Mouse (Mus musculus): ENCODE data around the gene Bend7. TPM values are rescaled to one million over a fixed set of nuclear protein-coding genes. Genes with fewer than 3 reads are reported as not detected.

The Bend7 gene
- polyA plus RNA-seq, 1 experiment: 1.5 TPM

- no peak overlapping the region for H3K4me3 ChIP-seq (ENCODE audit: insufficient read depth, low read length)
- TF ChIP-seq POLR2A (IDR thresholded peaks at IDR 0.05; ENCODE audit: extremely low read depth, insufficient read depth, low read length) (no peak), CTCF (IDR thresholded peaks at IDR 0.05; ENCODE audit: extremely low read depth, insufficient read depth, low read length) (no peak)
- no peak overlapping the region for H3K27ac ChIP-seq (ENCODE audit: insufficient read depth, low read length)
- H3K4me1 ChIP-seq (ENCODE audit: control insufficient read depth, insufficient read depth, low read length): no peaks in the 10 kb centered on the region
Measured at GRCm38 (mm10) chr2:4802395-4803176, 85.0 kb downstream of the Bend7 start.

- Histone ChIP-seq H3K4me3 (ENCODE audit: insufficient read depth, low read length) (no peak overlapping the region), H3K4me1 (ENCODE audit: control insufficient read depth, insufficient read depth, low read length) (no peaks in the 10 kb centered on the region), H3K27ac (ENCODE audit: insufficient read depth, low read length) (no peak overlapping the region)
- TF ChIP-seq POLR2A (IDR thresholded peaks at IDR 0.05; ENCODE audit: extremely low read depth, insufficient read depth, low read length) (no peak), CTCF (IDR thresholded peaks at IDR 0.05; ENCODE audit: extremely low read depth, insufficient read depth, low read length) (no peak)
Measured at GRCm38 (mm10) chr2:4816308-4816707, 98.7 kb downstream of the Bend7 start.

GRCm38 (mm10) chr2:4817678-4818077, 100.0 kb downstream of the Bend7 start:
- H3K4me3 ChIP-seq (ENCODE audit: insufficient read depth, low read length): no peak overlapping the region
- no peak for TF ChIP-seq POLR2A (IDR thresholded peaks at IDR 0.05; ENCODE audit: extremely low read depth, insufficient read depth, low read length)
- no peak for TF ChIP-seq CTCF (IDR thresholded peaks at IDR 0.05; ENCODE audit: extremely low read depth, insufficient read depth, low read length)
- H3K27ac ChIP-seq (ENCODE audit: insufficient read depth, low read length): no peak overlapping the region
- no peaks in the 10 kb centered on the region for H3K4me1 ChIP-seq (ENCODE audit: control insufficient read depth, insufficient read depth, low read length)

GRCm38 (mm10) chr2:4820230-4820629, 102.6 kb downstream of the Bend7 start:
- no peaks in the 10 kb centered on the region for H3K4me1 ChIP-seq (ENCODE audit: control insufficient read depth, insufficient read depth, low read length)

GRCm38 (mm10) chr2:4824067-4824466, 106.4 kb downstream of the Bend7 start:
- TF ChIP-seq CTCF (IDR thresholded peaks at IDR 0.05; ENCODE audit: extremely low read depth, insufficient read depth, low read length) (no peak), POLR2A (IDR thresholded peaks at IDR 0.05; ENCODE audit: extremely low read depth, insufficient read depth, low read length) (no peak)

More at GRCm38 (mm10) chr2:4820230-4820629, 102.6 kb downstream of the Bend7 start:
- H3K27ac ChIP-seq (ENCODE audit: insufficient read depth, low read length): no peak overlapping the region
- TF ChIP-seq CTCF (IDR thresholded peaks at IDR 0.05; ENCODE audit: extremely low read depth, insufficient read depth, low read length) (no peak), POLR2A (IDR thresholded peaks at IDR 0.05; ENCODE audit: extremely low read depth, insufficient read depth, low read length) (no peak)
- no peak overlapping the region for H3K4me3 ChIP-seq (ENCODE audit: insufficient read depth, low read length)

GRCm38 (mm10) chr2:4828032-4828431, 110.4 kb downstream of the Bend7 start:
- Histone ChIP-seq H3K4me3 (ENCODE audit: insufficient read depth, low read length) (no peak overlapping the region), H3K4me1 (ENCODE audit: control insufficient read depth, insufficient read depth, low read length) (no peaks in the 10 kb centered on the region), H3K27ac (ENCODE audit: insufficient read depth, low read length) (no peak overlapping the region)
- no peak for TF ChIP-seq POLR2A (IDR thresholded peaks at IDR 0.05; ENCODE audit: extremely low read depth, insufficient read depth, low read length)
- no peak for TF ChIP-seq CTCF (IDR thresholded peaks at IDR 0.05; ENCODE audit: extremely low read depth, insufficient read depth, low read length)

More at GRCm38 (mm10) chr2:4824067-4824466, 106.4 kb downstream of the Bend7 start:
- Histone ChIP-seq H3K27ac (ENCODE audit: insufficient read depth, low read length) (no peak overlapping the region), H3K4me1 (ENCODE audit: control insufficient read depth, insufficient read depth, low read length) (no peaks in the 10 kb centered on the region), H3K4me3 (ENCODE audit: insufficient read depth, low read length) (no peak overlapping the region)

GRCm38 (mm10) chr2:4828446-4828997, 110.9 kb downstream of the Bend7 start:
- no peaks in the 10 kb centered on the region for H3K4me1 ChIP-seq (ENCODE audit: control insufficient read depth, insufficient read depth, low read length)
- no peak overlapping the region for H3K27ac ChIP-seq (ENCODE audit: insufficient read depth, low read length)
- TF ChIP-seq POLR2A (IDR thresholded peaks at IDR 0.05; ENCODE audit: extremely low read depth, insufficient read depth, low read length) (no peak), CTCF (IDR thresholded peaks at IDR 0.05; ENCODE audit: extremely low read depth, insufficient read depth, low read length) (no peak)
- H3K4me3 ChIP-seq (ENCODE audit: insufficient read depth, low read length): no peak overlapping the region

GRCm38 (mm10) chr2:4829007-4829406, 111.4 kb downstream of the Bend7 start:
- TF ChIP-seq CTCF (IDR thresholded peaks at IDR 0.05; ENCODE audit: extremely low read depth, insufficient read depth, low read length) (no peak), POLR2A (IDR thresholded peaks at IDR 0.05; ENCODE audit: extremely low read depth, insufficient read depth, low read length) (no peak)
- Histone ChIP-seq H3K4me1 (ENCODE audit: control insufficient read depth, insufficient read depth, low read length) (no peaks in the 10 kb centered on the region), H3K4me3 (ENCODE audit: insufficient read depth, low read length) (no peak overlapping the region), H3K27ac (ENCODE audit: insufficient read depth, low read length) (no peak overlapping the region)

GRCm38 (mm10) chr2:4829489-4830065, 111.9 kb downstream of the Bend7 start:
- Histone ChIP-seq H3K4me3 (ENCODE audit: insufficient read depth, low read length) (no peak overlapping the region), H3K27ac (ENCODE audit: insufficient read depth, low read length) (no peak overlapping the region)
- TF ChIP-seq POLR2A (IDR thresholded peaks at IDR 0.05; ENCODE audit: extremely low read depth, insufficient read depth, low read length): no peak
- TF ChIP-seq CTCF (IDR thresholded peaks at IDR 0.05; ENCODE audit: extremely low read depth, insufficient read depth, low read length): no peak

More at GRCm38 (mm10) chr2:4829489-4830065, 111.9 kb downstream of the Bend7 start:
- no peaks in the 10 kb centered on the region for H3K4me1 ChIP-seq (ENCODE audit: control insufficient read depth, insufficient read depth, low read length)

Measured in cortical plate, adult 2 months (tissue).